Mouse (Mus musculus): ENCODE measurements around the gene Slc26a1.

Slc26a1 gene

DNA sequence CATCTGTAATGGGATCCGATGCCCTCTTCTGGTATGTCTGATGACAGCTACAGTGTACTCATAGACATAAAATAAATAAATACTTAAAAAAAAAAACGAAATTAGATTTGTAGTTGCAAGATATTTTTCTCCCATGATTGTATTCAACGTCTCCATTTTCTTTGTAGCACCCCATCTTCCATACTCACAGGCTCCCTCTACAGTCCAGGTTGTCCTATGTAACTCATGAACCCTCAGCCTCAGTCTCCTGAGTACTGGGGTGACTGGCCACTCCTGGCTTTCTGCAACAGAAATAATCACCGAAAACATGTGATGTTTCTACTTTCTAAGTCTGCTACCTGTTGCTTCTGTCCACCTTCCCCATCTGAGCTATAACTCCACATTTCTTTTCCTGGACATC, 15.8 kb upstream of the Slc26a1 start:
- DNase-seq (ENCODE audit: low spot score) = no peak

DNA sequence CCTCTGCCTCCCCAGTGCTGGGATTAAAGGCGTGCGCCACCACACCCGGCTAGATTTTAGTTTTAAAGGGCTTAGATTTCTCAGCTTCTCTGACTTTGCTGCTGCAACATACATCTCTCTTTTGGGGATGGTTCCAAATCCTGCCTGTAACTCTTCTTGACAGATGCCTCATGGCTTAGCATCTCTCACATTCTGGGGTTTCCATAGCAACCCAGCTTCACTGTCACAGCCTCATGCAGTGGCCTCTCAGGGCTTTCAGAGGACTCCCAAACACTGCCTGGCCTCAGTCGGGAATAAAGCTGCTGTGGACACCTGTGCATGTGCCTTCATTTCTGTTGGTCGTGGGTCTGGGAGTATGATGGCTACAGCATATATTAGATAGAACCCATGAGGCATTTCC, 13.7 kb upstream of the Slc26a1 start:
- DNase-seq (ENCODE audit: low spot score) = no peak

DNA sequence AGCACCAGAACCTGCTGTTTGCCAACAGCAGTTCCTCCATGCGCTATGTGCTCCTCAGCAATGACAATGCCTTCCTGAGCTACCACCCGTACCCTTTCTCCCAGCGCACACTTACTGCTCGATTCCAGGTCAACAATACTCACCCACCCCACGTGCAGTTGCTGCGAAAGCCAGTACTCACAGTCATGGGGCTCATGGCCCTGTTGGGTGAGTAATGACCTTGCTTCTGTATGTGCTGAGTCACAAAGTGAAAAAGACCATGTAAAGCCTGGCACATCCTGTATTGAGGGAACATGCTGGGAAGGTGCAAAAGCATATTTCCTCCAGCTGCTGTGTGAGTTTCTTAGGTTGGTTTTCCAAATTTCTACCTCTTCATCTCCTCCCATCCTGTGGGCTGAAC, 5.5 kb upstream of the Slc26a1 start:
- DNase-seq (ENCODE audit: low spot score) = no peak

DNA sequence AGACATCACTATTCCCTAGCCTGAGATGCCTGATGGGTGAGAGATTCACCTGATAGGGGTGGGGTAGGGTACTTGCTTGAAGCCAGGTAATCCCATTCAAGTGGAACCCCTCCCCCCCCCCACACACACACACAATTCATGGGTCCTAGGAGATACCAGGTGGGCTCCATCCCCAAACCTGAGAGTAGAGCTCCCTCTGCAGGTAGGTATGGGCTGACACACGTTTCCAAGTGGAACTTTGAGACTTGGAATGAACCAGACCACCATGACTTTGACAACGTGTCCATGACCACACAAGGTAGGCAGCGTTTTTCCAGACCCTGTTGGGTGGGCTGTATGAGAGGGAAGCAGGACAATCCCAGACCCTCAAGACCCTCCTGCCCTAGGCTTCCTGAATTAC, 4.5 kb upstream of the Slc26a1 start:
- DNase-seq (ENCODE audit: low spot score) = no peak

DNA sequence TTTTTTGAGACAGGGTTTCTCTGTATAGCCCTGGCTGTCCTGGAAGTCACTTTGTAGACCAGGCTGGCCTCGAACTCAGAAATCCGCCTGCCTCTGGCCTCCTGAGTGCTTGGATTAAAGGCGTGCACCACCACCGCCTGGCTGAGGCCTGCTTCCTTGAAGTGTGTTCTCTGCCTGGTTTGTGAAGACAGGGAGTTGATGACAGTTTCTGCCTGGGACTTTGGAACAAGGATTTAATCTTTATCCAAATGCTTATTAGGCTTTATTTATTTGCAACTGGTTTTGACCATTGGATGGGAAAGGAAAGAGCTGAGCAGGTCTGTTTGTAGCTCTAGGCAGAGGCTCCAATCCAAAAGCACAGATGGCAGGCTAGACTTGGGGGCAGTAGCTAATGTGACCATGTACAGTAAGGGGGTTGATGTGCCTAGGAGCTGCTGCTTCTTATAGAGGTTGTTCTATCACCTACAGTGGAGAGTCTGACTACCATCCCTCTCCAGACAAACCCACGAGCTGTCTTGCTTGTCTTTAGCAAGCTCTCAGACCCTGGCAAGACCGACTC, 3.0 kb upstream of the Slc26a1 start:
- DNase-seq (ENCODE audit: low spot score) = no peak

DNA sequence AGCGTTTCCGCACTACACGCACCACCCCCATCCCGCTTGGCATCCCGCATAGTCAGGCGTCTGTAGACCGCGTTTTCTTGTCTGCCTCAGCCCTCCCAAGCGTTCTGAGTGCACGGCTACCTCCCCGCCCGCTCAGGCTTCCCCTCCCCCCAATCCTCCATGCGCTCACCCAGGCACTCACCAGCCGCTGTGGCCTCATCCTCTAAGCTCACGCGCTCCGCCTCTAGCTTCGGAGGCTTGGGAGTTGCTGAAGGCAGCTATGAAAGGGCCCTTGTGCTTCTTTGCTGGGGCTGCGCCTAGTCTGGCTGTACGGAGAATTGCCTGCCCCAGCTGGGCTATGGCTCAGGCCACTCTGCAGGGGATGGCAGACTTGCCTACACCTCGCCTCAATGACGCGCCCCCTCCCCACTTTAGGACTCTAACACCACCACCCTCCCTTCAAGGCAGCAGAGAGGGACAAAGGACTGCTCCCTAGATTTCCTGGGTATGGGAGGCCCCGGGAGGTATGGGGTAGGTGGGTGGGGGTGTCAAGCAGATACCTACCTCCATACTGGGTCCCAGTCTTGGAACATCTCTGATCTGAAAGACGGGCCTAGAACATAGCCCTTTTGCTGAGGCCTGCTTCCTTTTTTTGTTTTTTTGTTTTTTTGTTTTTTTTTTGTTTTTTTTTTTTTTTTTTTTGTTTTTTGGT, 2.4 kb upstream of the Slc26a1 start:
- no peak for DNase-seq (ENCODE audit: low spot score)

DNA sequence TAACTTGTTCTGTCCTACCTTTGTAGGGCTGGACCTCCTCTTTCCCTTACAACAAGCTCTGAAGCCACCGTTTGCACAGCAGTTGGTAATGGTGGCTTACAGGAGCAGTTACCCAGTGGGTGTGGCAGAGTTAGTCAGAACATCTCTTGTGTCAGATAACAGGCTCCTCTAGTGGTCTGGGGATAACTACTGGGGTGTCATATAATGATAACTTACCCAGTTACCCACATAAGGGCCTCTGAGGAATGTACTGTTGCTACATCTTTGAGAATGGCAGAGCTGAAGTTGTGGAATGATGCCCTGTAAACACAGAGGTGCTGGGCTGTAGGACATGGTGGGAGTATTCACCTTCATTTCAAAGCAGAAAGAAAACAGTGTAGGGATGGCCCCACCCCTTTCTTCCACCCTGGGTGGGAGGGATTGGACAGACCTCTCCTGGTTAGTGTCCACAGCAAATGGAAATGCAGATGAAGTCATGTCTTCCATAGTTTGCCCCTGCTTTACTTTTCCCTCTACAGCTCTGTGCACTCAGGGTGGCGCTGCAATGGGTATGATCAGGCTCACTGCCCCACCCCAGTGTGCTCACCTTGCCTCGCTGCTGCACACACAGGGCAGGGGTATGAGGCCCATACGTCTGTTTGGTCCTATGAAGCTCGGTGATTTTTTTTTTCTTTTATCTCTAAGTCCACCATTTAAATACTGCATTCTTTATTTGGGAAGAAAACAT, 1.6 kb upstream of the Slc26a1 start:
- no peak for DNase-seq (ENCODE audit: low spot score)

DNA sequence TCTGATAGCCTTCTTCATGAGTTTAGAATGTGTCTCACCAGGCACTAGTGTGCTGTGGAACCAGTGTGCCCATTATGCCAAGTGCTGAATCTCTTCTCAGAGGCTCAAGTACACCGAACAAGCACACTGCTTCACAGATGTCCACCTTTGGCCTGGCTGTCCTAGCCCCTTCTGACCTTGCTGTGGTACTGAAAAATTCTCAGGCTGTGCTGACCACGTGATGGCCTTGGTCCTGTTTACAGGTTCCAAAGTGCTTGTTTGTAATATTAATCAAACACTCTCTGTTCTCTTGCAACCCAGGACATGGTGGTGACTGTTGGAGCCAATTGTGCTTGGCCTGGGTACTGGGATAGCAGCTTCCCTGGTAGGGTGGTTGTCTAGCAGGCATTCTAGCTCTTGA, 745 bp downstream of the Slc26a1 start:
- DNase-seq (ENCODE audit: low spot score) = no peak

DNA sequence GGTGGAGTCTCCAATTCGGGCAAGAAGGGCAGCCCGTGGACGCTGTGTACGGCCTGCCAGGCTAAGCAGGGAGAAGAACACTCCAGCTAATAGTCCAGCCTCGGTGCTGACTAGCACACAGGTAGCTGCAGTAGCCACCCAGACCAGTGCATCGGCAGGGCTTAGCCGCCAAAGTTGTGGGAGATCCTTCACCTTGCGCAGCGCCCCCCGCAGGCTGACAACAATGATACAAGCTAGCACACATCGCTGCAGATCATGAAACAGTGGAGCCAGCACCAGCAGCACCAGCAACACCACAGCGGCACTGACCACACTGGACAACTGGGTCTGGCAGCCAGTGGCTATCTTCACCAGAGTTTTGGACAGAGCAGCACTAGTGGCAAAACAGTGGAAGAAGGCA, 3.6 kb downstream of the Slc26a1 start:
- DNase-seq (ENCODE audit: low spot score) = no peak

DNA sequence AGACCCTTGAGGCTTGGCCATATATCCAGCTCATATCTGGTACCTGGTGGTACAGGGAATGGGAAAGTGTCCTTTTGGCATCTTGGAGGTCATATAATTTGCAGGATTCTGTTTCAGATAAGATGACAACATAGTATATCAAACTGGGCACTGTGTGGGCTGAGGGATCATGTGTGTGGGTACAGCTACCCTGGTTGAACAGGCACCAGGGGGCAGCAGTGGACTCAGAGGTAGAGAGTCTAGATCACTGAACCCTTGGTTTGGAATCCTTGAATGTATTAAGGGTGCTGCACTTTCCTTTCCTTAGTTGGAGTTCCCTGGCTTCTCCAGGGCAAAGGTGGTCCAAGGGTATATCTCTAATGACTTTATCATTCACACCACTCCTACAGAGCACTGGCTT, 4.6 kb downstream of the Slc26a1 start:
- DNase-seq (ENCODE audit: low spot score) = no peak

DNA sequence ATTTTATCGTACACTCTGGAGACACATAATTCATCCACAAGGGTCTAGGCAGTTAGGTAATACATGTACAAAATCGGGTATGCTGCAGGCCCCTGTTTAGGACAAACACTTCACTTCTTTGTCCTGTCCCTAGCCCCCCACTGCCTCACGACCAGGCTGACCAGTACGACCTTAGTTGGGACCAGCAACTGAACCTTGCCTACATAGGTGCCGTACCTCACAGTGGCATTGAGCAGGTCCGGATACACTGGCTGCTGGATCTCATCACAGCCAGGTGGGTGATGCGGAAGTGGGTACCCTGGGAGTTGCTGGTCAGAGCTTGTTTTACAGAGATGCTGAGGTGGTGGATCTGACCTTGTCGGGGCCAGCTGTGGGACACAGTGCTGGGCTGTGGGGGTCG, 5.4 kb downstream of the Slc26a1 start:
- DNase-seq (ENCODE audit: low spot score) = no peak

DNA sequence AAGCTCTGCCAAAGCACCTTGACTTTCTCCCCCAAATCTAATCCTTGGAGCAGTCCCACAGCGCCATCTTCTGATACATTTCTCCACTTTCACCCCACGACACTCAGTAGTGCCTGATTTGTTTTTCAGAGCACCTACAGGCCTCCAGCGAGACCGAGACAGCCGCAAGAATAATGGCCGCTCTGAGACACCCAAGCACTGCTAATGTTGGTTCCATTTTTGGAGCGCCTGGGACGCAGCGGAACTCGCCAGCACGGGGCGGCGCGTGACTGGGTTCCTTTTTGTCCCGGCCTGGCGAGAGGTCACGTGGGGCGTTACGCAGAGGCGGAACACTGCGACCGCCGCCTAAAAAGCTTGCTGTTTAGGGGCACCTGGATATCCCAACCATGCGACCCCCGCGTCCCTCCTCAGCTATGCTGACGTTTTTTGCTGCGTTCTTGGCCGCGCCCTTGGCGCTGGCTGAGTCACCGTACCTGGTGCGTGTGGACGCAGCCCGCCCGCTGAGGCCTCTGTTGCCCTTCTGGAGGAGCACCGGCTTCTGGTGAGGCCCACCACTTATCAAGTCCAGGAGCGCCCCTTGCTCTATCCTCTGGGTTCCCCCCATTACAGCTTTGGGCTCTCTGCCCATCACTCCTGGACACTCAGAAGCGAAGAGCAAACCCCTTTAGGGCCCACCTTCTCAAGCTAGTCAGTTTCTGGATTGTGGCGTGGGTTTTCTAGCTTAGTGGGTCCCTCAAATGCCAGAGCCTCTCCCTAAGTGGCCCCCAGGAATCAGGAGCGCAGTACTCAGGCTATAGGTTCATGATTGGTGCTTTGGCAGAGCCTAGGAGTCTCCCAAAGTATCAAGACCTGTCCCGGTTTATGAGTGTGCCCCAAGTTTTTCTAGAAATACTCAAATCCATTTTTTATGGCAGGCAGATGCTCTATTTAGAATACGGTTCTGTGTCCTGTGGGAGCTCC, 6.1 kb downstream of the Slc26a1 start, which contains the start of gene Dgkq:
Dgkq (minus strand) TSS at position 696 of the 960 bp plus-strand sequence.
- peak; percentile 81 for DNase-seq (ENCODE audit: low spot score)

DNA sequence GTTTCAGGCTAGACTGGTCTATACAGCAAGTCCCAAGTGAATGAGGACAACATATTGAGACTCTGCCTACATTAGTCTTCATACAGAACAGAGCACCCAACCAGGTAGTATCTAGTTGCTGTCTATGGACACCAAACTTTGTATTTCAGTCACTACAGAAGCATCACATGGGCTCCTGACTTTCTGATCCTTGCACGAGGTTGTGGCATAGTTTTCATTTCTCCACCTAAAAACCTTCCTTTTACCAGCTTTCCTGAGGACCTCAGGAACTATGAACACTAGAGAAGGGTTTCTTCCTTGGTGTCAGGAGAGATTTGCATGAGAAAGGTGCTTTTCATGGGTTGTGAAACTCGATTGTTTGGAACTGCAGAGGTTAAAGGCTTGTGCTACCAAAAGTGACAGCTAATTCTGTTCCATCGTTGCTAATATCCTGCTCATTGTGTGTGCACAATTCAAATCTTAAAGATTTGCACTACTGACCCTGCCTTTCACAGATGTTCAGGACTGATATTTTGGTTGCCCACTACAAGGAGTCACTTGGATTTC, 6.9 kb downstream of the Slc26a1 start:
- DNase-seq (ENCODE audit: low spot score) = no peak

DNA sequence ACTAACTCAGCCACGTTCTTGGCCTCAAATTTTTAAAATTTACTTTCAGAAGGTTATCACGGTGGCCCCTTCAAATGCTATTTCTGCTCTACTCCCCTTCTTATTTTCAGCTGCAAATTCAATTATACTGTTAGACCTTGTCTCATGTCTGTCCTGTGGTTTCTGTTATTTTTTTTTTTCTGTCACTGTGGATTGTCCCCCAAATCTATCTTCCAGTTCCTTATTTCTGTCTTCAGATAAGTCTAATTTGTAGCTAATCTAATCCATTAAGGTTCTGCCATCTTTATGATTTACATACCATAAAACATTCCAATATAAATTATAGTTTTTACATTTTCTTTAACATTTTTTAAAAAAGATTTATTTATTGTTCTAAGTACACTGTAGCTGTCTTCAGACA, 8.0 kb downstream of the Slc26a1 start:
- DNase-seq (ENCODE audit: low spot score) = no peak

DNA sequence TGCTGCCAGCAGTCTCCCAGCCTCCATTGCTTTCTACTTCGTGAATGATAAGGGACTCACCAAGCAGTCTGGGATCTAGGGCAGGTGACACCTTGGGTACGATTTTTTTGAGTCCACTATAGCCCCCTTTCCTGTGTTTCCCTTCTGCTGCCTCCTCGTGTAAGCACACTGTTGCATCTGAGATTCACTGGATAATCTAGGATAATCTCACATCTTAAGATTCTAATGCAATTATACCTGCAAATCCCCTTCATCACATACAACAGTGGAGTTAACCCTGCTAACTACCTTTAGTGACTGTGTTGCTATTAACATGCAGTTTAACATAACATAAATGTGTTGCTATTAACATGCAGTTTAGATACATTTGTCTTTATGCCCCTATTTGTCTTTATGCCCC, 10.3 kb downstream of the Slc26a1 start:
- DNase-seq (ENCODE audit: low spot score) = no peak

DNA sequence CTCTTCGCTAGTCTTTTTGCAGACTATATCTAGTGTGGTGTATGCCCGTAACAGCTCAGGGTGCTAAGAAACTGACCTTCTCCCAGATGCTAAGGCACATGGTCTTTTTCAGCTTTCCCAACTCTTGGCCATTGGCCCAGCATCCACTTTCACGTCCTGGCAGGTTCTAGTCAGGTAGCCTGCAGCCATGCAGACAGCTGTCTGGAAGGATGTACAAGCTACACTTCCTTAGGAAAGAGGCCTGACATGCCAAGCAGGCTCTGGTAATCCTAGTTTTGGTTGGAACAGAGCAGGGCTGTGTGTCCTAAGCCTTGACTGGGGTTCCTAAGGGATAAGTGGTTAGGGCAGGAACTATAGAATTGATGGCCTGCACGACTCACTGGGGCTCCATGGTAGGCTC, 12.6 kb downstream of the Slc26a1 start:
- DNase-seq (ENCODE audit: low spot score) = no peak

DNA sequence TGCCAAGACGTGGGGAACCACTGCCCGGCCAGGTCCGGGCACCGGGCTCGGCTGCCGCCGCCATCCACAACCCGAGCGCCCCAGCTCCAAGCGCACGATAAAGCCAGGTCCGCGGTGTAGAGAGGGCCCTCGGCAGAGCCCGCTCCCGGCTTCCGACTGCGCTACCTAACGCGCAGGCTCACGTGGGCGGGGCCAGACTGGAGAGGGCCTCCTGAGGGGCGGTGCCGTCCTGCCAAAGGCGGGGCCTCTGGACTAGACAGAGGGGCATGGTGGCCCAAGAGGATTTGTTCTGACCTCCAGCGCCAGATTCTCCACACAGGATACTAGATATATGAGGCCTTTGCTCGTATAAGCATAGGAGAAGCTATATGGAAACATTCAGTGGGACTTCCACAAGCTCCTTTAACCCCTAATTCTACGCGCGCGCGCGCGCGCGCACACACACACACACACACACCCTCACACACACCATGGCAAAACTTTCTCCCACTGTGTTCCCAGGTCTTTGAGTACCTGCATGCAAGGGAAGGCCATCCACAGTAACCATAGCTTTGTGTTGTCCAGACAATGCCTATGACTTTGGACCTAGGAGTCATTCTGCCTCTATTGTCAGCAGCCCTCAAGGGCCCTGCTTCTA, 14.6 kb downstream of the Slc26a1 start:
- peak; percentile 85 for DNase-seq (ENCODE audit: low spot score)

DNA sequence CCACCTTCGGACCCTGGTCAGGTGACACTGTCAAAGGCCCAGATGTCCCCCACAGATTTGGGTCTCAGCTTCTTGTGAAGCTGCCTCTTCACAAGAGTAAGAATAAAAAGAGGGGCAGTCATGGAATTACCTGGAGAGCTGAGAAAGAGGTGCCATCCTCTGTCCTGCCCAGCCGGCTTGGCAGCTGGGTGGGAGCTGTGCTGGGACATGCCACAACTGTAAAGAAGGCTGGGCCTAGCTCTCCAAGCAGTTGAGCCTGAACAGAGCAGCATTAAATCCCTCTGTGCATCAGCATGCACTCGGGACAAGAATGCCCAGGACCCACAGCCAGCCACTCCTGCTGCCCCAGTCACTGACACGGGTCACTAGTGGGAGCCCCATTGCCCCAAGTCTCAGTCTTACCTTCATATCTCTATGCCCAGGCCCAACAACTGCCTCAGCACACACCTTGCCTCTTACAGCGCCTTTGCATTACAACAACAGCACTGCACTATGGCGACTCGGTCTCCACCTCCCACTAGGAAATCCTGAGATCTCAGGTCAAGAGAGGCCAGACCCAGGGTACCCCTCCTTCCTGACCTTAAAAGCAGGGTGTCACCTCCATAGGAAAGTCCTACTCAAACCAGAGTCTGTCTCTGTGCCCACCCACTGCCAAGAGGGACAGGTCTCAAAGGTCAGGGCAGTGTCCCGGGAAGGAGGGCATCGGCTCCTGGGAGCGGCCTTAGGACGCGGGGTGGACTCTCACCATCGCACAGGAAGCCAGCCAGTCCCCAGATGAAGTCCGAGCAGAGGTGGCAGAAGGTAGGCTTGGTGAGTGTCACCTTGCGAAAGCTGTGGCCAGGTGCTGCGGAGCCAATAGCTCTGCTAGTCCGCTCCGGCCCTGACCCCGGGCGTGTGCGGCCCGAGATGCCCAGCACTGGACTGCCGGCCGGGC, 15.4 kb downstream of the Slc26a1 start, which contains the start of gene Idua:
Idua (plus strand) TSS at position 634 of the 934 bp plus-strand sequence.
- DNase-seq (ENCODE audit: low spot score) = no peak

DNA sequence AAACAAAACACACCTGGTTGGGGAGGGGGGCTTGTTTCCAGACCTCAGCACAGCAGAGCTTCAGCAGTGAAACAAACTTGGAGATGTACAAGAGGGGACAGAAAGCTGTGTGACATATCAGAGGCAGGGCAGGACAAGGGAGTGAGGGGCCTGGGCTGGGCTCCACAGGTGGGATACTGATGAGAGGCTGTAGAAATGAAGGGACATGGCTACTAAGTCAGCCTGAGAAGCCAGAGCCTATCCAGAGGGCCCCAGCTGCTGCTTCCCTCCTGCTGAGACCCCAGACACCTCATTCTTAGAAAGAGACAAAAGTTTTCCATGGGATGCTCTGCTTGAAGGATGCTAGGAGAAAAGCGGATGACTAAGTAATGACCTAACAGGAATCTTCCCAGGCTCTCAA, 16.8 kb downstream of the Slc26a1 start:
- no peak for DNase-seq (ENCODE audit: low spot score)

DNA sequence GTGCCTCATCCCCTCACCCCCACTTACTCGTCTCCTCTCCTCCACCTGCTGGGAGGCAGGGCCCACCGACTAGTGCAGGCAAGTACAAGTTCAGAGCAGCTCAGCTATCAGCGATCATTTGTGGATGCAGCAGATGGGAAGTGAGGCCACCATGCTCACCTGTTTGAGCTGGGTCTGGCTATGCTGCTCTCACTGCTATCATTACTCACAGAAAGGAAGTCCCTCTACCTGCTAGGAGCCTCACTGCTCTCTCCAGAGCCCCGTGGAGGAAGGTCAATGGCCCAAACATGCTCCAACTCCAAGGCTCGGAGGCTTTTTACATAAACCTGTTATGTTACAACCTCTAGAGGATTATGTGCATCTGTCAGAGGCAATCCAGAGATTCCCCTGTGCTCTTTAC, 18.0 kb downstream of the Slc26a1 start:
- DNase-seq (ENCODE audit: low spot score) = no peak

All from ovary, adult 18-20 months (tissue).